Comparison of ENCODE assay signal across 27 mouse cellular contexts in genomic region chr3:96336636-96337035, GRCm38 (mm10). TPM values are rescaled to one million over a fixed set of nuclear protein-coding genes. Genes with fewer than 3 reads are reported as not detected.
DNase-seq lines count a peak whose midpoint lies in the region; ATAC-seq lines count a peak whose summit lies in the region.
"Had no signal": no experiment of that assay in that cellular context is flagged by ENCODE, and none has a peak within 500 bp of the region (broad histone marks: within the 10 kb centered on the region; RNA-seq: fewer than 3 reads in every experiment).

No protein-coding gene starts in this region.

- H3K4me1 ChIP-seq in hindbrain, embryonic 11.5 days (replicated peaks; ENCODE audit: control insufficient read depth, insufficient read depth, low read length) = no peaks in the 10 kb centered on the region
- H3K4me1 ChIP-seq in hindbrain, embryonic 12.5 days = peaks cover 3% of the 10 kb centered on the region; the same call in 1 of the 2 replicates
- peaks cover 6% of the 10 kb centered on the region for H3K4me1 ChIP-seq in midbrain, embryonic 11.5 days (ENCODE audit: control insufficient read depth, insufficient read depth, low read length)
- H3K4me1 ChIP-seq in midbrain, embryonic 16.5 days (ENCODE audit: control insufficient read depth, insufficient read depth, low read length) = no peaks in the 10 kb centered on the region
- peaks cover 25% of the 10 kb centered on the region for H3K4me1 ChIP-seq in limb, embryonic 10.5 days

- no peaks in the 10 kb centered on the region for H3K9me3 ChIP-seq in hindbrain, embryonic 11.5 days (ENCODE audit: control insufficient read depth, low read length)
- no peaks in the 10 kb centered on the region for H3K9me3 ChIP-seq in hindbrain, embryonic 12.5 days (replicated peaks)
- no peaks in the 10 kb centered on the region for H3K9me3 ChIP-seq in midbrain, embryonic 11.5 days (ENCODE audit: control insufficient read depth, low read length)
- H3K9me3 ChIP-seq in midbrain, embryonic 16.5 days (replicated peaks; ENCODE audit: control insufficient read depth, low read length, poor library complexity, severe bottlenecking) = no peaks in the 10 kb centered on the region
- no peaks in the 10 kb centered on the region for H3K9me3 ChIP-seq in limb, embryonic 10.5 days (replicated peaks)
- H3K9me3 ChIP-seq: heart, embryonic 10.5 days; heart, embryonic 15.5 days; midbrain, embryonic 12.5 days had no signal

- H3K4me2 ChIP-seq in hindbrain, embryonic 11.5 days (replicated peaks; ENCODE audit: low read depth, low read length) = no peak overlapping the region
- no peak overlapping the region for H3K4me2 ChIP-seq in hindbrain, embryonic 12.5 days (replicated peaks)
- H3K4me2 ChIP-seq in midbrain, embryonic 11.5 days = no peak overlapping the region
- H3K4me2 ChIP-seq in midbrain, embryonic 16.5 days (ENCODE audit: low read length) = no peak overlapping the region
- H3K4me2 ChIP-seq: heart, embryonic 15.5 days; hindbrain, embryonic 14.5 days; midbrain, embryonic 12.5 days had no signal

- DNase-seq in hindbrain, embryonic 11.5 days (ENCODE audit: low spot score) = peak; percentile 11
- DNase-seq in midbrain, embryonic 11.5 days (ENCODE audit: low spot score, missing footprints) = peak; percentile 81
- peak; percentile 88 for DNase-seq in R1 (ENCODE audit: low read depth, low spot score)
- peak; percentile 24 for DNase-seq in limb, embryonic 10.5 days (ENCODE audit: low spot score)
- DNase-seq in cerebellum, adult 11 months = no peak
- DNase-seq: adrenal gland, postnatal 36 days; B cell, adult 2 months; cerebellum, adult 2 months; gastrocnemius, postnatal 14 days; kidney, adult 2 months; kidney, postnatal 4 days; lung, adult 2 months; lung, postnatal 14 days; right cerebral cortex, postnatal 4 days; thymus, adult 18-20 months; thymus, postnatal 25 days had no signal

- no peak overlapping the region for H3K9ac ChIP-seq in hindbrain, embryonic 11.5 days (ENCODE audit: low read depth, low read length)
- no peak overlapping the region for H3K9ac ChIP-seq in hindbrain, embryonic 12.5 days
- H3K9ac ChIP-seq in midbrain, embryonic 11.5 days (ENCODE audit: low read length) = no peak overlapping the region
- no peak overlapping the region for H3K9ac ChIP-seq in midbrain, embryonic 16.5 days (ENCODE audit: low read depth, low read length)
- H3K9ac ChIP-seq: heart, embryonic 15.5 days; hindbrain, embryonic 14.5 days; liver, embryonic 14.5 days; midbrain, embryonic 12.5 days had no signal

- no peak for ATAC-seq in hindbrain, embryonic 11.5 days (ENCODE audit: low FRiP score)
- ATAC-seq in hindbrain, embryonic 12.5 days (ENCODE audit: low FRiP score) = no peak
- no peak for ATAC-seq in midbrain, embryonic 11.5 days (ENCODE audit: low FRiP score)
- no peak for ATAC-seq in midbrain, embryonic 16.5 days
- ATAC-seq: forebrain, embryonic 16.5 days; inflammation-experienced regulatory T-cells, adult 6 months had no signal

- H3K27ac ChIP-seq in hindbrain, embryonic 11.5 days (ENCODE audit: low read depth, low read length) = no peak overlapping the region
- no peak overlapping the region for H3K27ac ChIP-seq in hindbrain, embryonic 12.5 days
- no peak overlapping the region for H3K27ac ChIP-seq in midbrain, embryonic 11.5 days (ENCODE audit: low read depth, low read length)
- no peak overlapping the region for H3K27ac ChIP-seq in midbrain, embryonic 16.5 days (ENCODE audit: low read length)
- no peak overlapping the region for H3K27ac ChIP-seq in limb, embryonic 10.5 days
- H3K27ac ChIP-seq: heart, embryonic 10.5 days; heart, embryonic 15.5 days; hindbrain, embryonic 14.5 days; liver, embryonic 14.5 days; midbrain, embryonic 12.5 days; stomach, postnatal 0 days had no signal

- peaks cover 78% of the 10 kb centered on the region for H3K27me3 ChIP-seq in hindbrain, embryonic 11.5 days (ENCODE audit: control insufficient read depth, insufficient read depth, low read length)
- H3K27me3 ChIP-seq in hindbrain, embryonic 12.5 days = peaks cover 88% of the 10 kb centered on the region
- peaks cover 78% of the 10 kb centered on the region for H3K27me3 ChIP-seq in midbrain, embryonic 11.5 days (ENCODE audit: control insufficient read depth, insufficient read depth, low read length)
- peaks cover 71% of the 10 kb centered on the region for H3K27me3 ChIP-seq in midbrain, embryonic 16.5 days (ENCODE audit: control insufficient read depth, insufficient read depth, low read depth, low read length)
- peaks cover 79% of the 10 kb centered on the region for H3K27me3 ChIP-seq in limb, embryonic 10.5 days (ENCODE audit: low read depth, poor library complexity, severe bottlenecking)

- H3K36me3 ChIP-seq in hindbrain, embryonic 11.5 days (ENCODE audit: control insufficient read depth, insufficient read depth, low read length) = no peaks in the 10 kb centered on the region
- no peaks in the 10 kb centered on the region for H3K36me3 ChIP-seq in hindbrain, embryonic 12.5 days
- H3K36me3 ChIP-seq in midbrain, embryonic 11.5 days (ENCODE audit: control insufficient read depth, insufficient read depth, low read length) = no peaks in the 10 kb centered on the region
- H3K36me3 ChIP-seq in midbrain, embryonic 16.5 days (ENCODE audit: control insufficient read depth, insufficient read depth, low read length) = no peaks in the 10 kb centered on the region
- no peaks in the 10 kb centered on the region for H3K36me3 ChIP-seq in limb, embryonic 10.5 days
- H3K36me3 ChIP-seq: heart, embryonic 10.5 days; heart, embryonic 15.5 days; midbrain, embryonic 12.5 days had no signal

- no peak overlapping the region for H3K4me3 ChIP-seq in hindbrain, embryonic 11.5 days (ENCODE audit: low read depth, low read length)
- H3K4me3 ChIP-seq in hindbrain, embryonic 12.5 days = no peak overlapping the region
- no peak overlapping the region for H3K4me3 ChIP-seq in midbrain, embryonic 11.5 days (ENCODE audit: low read depth, low read length)
- H3K4me3 ChIP-seq in midbrain, embryonic 16.5 days (ENCODE audit: low read depth, low read length) = no peak overlapping the region
- H3K4me3 ChIP-seq in limb, embryonic 10.5 days = no peak overlapping the region
- H3K4me3 ChIP-seq: erythroblast, embryonic 14.5 days; heart, embryonic 10.5 days; heart, embryonic 15.5 days; midbrain, embryonic 12.5 days had no signal

- 70% methylated on average over 1 of the region's 1 CpGs for WGBS in hindbrain, embryonic 11.5 days
- 70% methylated on average over 1 of the region's 1 CpGs for WGBS in hindbrain, embryonic 12.5 days
- 72% methylated on average over 1 of the region's 1 CpGs for WGBS in midbrain, embryonic 11.5 days
- WGBS in midbrain, embryonic 16.5 days = 74% methylated on average over 1 of the region's 1 CpGs
- 75% methylated on average over 1 of the region's 1 CpGs for WGBS in limb, embryonic 10.5 days

RNA-seq across cellular contexts. Expression of gene Fcgr1, which starts 42.9 kb away (rescaled TPM):
- 1.3 and 1.9 TPM in 2 replicates for polyA plus RNA-seq in hindbrain, embryonic 11.5 days (2014; fragmentation: Nextera tagmentation; extraction: Ambion mirVana)
- polyA plus RNA-seq in hindbrain, embryonic 12.5 days (2016; fragmentation: Nextera tagmentation; extraction: Ambion mirVana) = 2.0 TPM in 2 replicates
- 1.7 and 2.1 TPM in 2 replicates for polyA plus RNA-seq in midbrain, embryonic 11.5 days (2014; fragmentation: Nextera tagmentation; extraction: Ambion mirVana)
- polyA plus RNA-seq in midbrain, embryonic 16.5 days (2015; fragmentation: Nextera tagmentation; extraction: Ambion mirVana) = 0.89 and 1.5 TPM in 2 replicates
- polyA plus RNA-seq in limb, embryonic 10.5 days (2016; fragmentation: Nextera tagmentation; extraction: Ambion mirVana) = 0.60 and 0.85 TPM in 2 replicates
- polyA plus RNA-seq: erythroblast, embryonic 14.5 days had no signal
